Mouse (Mus musculus) C2C12 (cell line): ENCODE measurements around the gene Timm23. TPM values are rescaled to one million over a fixed set of nuclear protein-coding genes. Genes with fewer than 3 reads are reported as not detected.

Source experiments
- H3K27me3 ChIP-seq: one replicate; pipeline ENCODE4 v1.6.1; 2011; ENCODE audit not compliant: control insufficient read depth, insufficient read depth, insufficient read length
- H3K36me3 ChIP-seq: one replicate; pipeline ENCODE4 v1.6.1; 2011; ENCODE audit not compliant: control insufficient read depth, insufficient read depth
- H3K4me3 ChIP-seq: one replicate; pipeline ENCODE4 v1.5.1; 2011; ENCODE audit warnings: mild to moderate bottlenecking, control low read depth; ENCODE audit not compliant: poor library complexity, insufficient read depth, severe bottlenecking
- H3K79me2 ChIP-seq: one replicate; pipeline ENCODE4 v1.6.1; 2011; ENCODE audit not compliant: control insufficient read depth, insufficient read depth
- H3K79me3 ChIP-seq: one replicate; pipeline ENCODE4 v1.6.1; 2011; ENCODE audit warnings: low read depth, control low read depth
- H3ac ChIP-seq: one replicate; pipeline ENCODE3; 2011; ENCODE audit warnings: low read depth; ENCODE audit not compliant: control insufficient read depth, insufficient read length
- CEBPB ChIP-seq: IDR thresholded peaks from one replicate; pipeline ENCODE4 v1.6.1; 2011; ENCODE audit warnings: low read depth, mild to moderate bottlenecking, control low read depth, moderate library complexity
- CTCF ChIP-seq: IDR thresholded peaks from one replicate; pipeline ENCODE4 v1.5.1; 2011; ENCODE audit not compliant: control insufficient read depth, insufficient read depth, insufficient read length
- FOSL1 ChIP-seq: IDR thresholded peaks from one replicate; pipeline ENCODE4 v1.8.0; 2011; ENCODE audit warnings: mild to moderate bottlenecking, low read length; ENCODE audit not compliant: poor library complexity, insufficient read depth, severe bottlenecking
- MAX ChIP-seq: IDR thresholded peaks from one replicate; pipeline ENCODE4 v1.6.1; 2011; ENCODE audit warnings: mild to moderate bottlenecking, control low read depth
- MYOD1 ChIP-seq: IDR thresholded peaks from one replicate; pipeline ENCODE4 v1.6.1; 2011; ENCODE audit warnings: low read depth; ENCODE audit not compliant: control insufficient read depth, insufficient read length
- MYOG ChIP-seq: IDR thresholded peaks from one replicate; pipeline ENCODE4 v1.6.1; 2011; ENCODE audit not compliant: control insufficient read depth, insufficient read length; ENCODE audit errors: extremely low read depth
- USF1 ChIP-seq: IDR thresholded peaks from one replicate; pipeline ENCODE4 v1.6.1; 2011; ENCODE audit warnings: low read depth, mild to moderate bottlenecking, control low read depth, moderate library complexity
- polyA plus RNA-seq: library from polyadenylated mRNA; unstranded; fragments of >200 nt; fragmentation: generic; extraction: Trizol; gene quantifications from one replicate; pipeline ENCODE4 v1.2.1, GENCODE M21; 2012; ENCODE audit warnings: missing spikeins

Gene Timm23
- polyA plus RNA-seq, 1 experiment = 300 TPM

DNA sequence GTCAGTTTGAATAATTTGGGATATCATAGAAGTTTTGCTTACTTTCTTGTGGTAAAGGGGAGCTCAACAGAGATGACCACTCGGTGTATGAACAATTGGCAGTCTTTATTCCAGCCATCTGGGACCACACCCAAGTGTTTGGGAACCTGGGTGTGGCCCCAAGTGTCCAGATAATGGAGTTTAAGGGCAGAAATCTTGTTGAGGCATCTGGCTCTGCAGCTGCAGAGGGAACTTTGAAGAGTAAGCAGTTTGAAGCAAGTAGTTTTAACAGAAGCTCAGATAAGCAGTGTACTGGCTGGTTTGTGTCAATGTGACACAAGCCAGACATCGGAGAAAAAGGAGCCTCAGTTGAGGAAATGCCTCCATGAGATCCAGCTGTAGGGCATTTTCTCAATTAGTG, 67.4 kb downstream of the Timm23 start:
- Histone ChIP-seq H3K79me2 (no peaks in the 10 kb centered on the region), H3ac (no peak overlapping the region), H3K36me3 (no peaks in the 10 kb centered on the region), H3K4me3 (no peak overlapping the region), H3K79me3 (no peaks in the 10 kb centered on the region), H3K27me3 (no peaks in the 10 kb centered on the region)
- no peak for TF ChIP-seq CEBPB
- TF ChIP-seq CTCF = no peak
- TF ChIP-seq MAX = no peak
- TF ChIP-seq MYOD1 = no peak
- TF ChIP-seq FOSL1 = no peak
- no peak for TF ChIP-seq MYOG
- TF ChIP-seq USF1 = no peak

DNA sequence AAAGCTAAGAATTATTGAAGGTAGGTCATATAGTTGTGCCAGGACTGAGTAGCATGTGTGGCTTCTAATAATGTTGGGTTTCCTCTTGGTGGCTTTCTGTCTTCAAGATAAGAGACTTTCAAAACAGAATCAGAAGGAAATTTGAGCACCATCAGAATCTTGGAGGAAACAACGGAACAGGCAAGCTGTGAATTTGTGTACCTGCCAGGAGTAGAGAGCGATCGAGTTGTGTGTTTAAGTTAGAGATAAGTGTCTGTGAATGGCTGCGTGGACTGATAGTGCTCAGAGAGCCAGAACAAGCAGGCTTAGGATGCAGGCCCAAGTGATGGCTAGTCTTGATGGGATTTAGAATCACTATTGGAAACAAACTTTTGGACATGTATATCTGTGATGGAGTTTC, 69.9 kb downstream of the Timm23 start:
- Histone ChIP-seq H3K79me2 (no peaks in the 10 kb centered on the region), H3ac (no peak overlapping the region), H3K79me3 (no peaks in the 10 kb centered on the region), H3K27me3 (no peaks in the 10 kb centered on the region), H3K4me3 (no peak overlapping the region), H3K36me3 (no peaks in the 10 kb centered on the region)
- TF ChIP-seq CTCF = no peak
- no peak for TF ChIP-seq MYOD1
- TF ChIP-seq MYOG = no peak
- TF ChIP-seq CEBPB = no peak
- no peak for TF ChIP-seq FOSL1
- no peak for TF ChIP-seq MAX
- TF ChIP-seq USF1 = no peak

Other genes with a start within 250 kb of the Timm23 start
- gene Galnt15, start 172.9 kb downstream of the Timm23 start, polyA plus RNA-seq = 0.23 TPM
- gene Oxnad1, start 116.5 kb downstream of the Timm23 start, polyA plus RNA-seq = 17.9 TPM
- 119 TPM for gene Dph3, start 116.2 kb downstream of the Timm23 start, polyA plus RNA-seq
- gene Msmb, start 59.9 kb downstream of the Timm23 start, polyA plus RNA-seq = not detected
- gene Ncoa4, start 42.0 kb downstream of the Timm23 start, polyA plus RNA-seq = 23.4 TPM
- 8.3 TPM for gene Parg, start 51 bp upstream of the Timm23 start, polyA plus RNA-seq
- 5.7 TPM for gene Ogdhl, start 120.1 kb upstream of the Timm23 start, polyA plus RNA-seq
- not detected for gene 1700024G13Rik, start 186.5 kb upstream of the Timm23 start, polyA plus RNA-seq